Mouse (Mus musculus) cerebellum, adult 2 months (tissue): ENCODE measurements around the gene Dlgap4. TPM values are rescaled to one million over a fixed set of nuclear protein-coding genes. Genes with fewer than 3 reads are reported as not detected.

ENCODE experiments used
- DNase-seq, 2 experiments: peaks; one replicate each; pipeline ENCODE4 v3.0.0; 2021
- H3K27ac ChIP-seq: fragments of 200-500 bp; 2 replicates; pipeline ENCODE4 v1.5.1; 2012; ENCODE audit warnings: low read length, control low read depth, inconsistent platforms; ENCODE audit not compliant: insufficient read depth
- H3K27me3 ChIP-seq: fragments of 200-500 bp; 2 replicates; pipeline ENCODE4 v1.6.1; 2012; ENCODE audit warnings: inconsistent platforms, mild to moderate bottlenecking, low read length, moderate library complexity; ENCODE audit not compliant: control insufficient read depth, insufficient read depth
- H3K4me1 ChIP-seq: fragments of 200-500 bp; 2 replicates; pipeline ENCODE4 v1.6.1; 2011; ENCODE audit warnings: low read length; ENCODE audit not compliant: control insufficient read depth, insufficient read depth
- H3K4me3 ChIP-seq: fragments of 200-500 bp; replicated peaks from 2 replicates; pipeline ENCODE3; 2011; ENCODE audit warnings: mild to moderate bottlenecking, low read depth, low read length, control low read depth; ENCODE audit not compliant: insufficient read depth
- CTCF ChIP-seq: fragments of 200-500 bp; IDR thresholded peaks from 2 replicates; pipeline ENCODE4 v1.5.1; 2011; ENCODE audit warnings: low read depth, mild to moderate bottlenecking, control low read depth, low read length, moderate library complexity, borderline replicate concordance; ENCODE audit not compliant: insufficient read depth
- POLR2A ChIP-seq: fragments of 200-500 bp; IDR thresholded peaks from 2 replicates; pipeline ENCODE4 v1.6.1; 2011; ENCODE audit warnings: low read length, control low read depth, borderline replicate concordance; ENCODE audit not compliant: insufficient read depth
- WGBS: fragments of 180-500 bp; shearing (Covaris S2); methylation state at CpG from one replicate; pipeline ENCODE4 v1.1.7; 2018; 5-methylcytosine and 5-hydroxymethylcytosine counted together
- polyA plus RNA-seq: library from polyadenylated mRNA; depleted of rRNA; stranded (reverse); fragments of >200 nt; gene quantifications from 2 replicates; pipeline ENCODE4 v1.2.3, GENCODE M21; 2012

Gene Dlgap4
- polyA plus RNA-seq, 1 experiment: 130 TPM

- TF ChIP-seq POLR2A: no peak
- no peak for TF ChIP-seq CTCF
- no peaks in the 10 kb centered on the region for H3K27me3 ChIP-seq
- 85% methylated on average over 5 of the region's 5 CpGs for WGBS
- no peak overlapping the region for H3K27ac ChIP-seq
- no peak overlapping the region for H3K4me3 ChIP-seq
- peaks cover 47% of the 10 kb centered on the region for H3K4me1 ChIP-seq
- peak in 1 of 2 experiments; percentile 16 for DNase-seq
Observed at GRCm38 (mm10) chr2:156649450-156649849, 35.9 kb downstream of the Dlgap4 start.

- Histone ChIP-seq H3K4me1 (peaks cover 49% of the 10 kb centered on the region), H3K27ac (no peak overlapping the region), H3K4me3 (no peak overlapping the region), H3K27me3 (no peaks in the 10 kb centered on the region)
- WGBS: 60% methylated on average over 6 of the region's 6 CpGs
- no peak for DNase-seq
- TF ChIP-seq POLR2A (no peak), CTCF (no peak)
Observed at GRCm38 (mm10) chr2:156651019-156651418, 37.5 kb downstream of the Dlgap4 start.

GRCm38 (mm10) chr2:156652841-156653240 lies 39.3 kb downstream of the Dlgap4 start:
- Histone ChIP-seq H3K27me3 (no peaks in the 10 kb centered on the region), H3K27ac (no peak overlapping the region), H3K4me3 (no peak overlapping the region), H3K4me1 (peaks cover 55% of the 10 kb centered on the region)
- 83% methylated on average over 8 of the region's 8 CpGs for WGBS
- DNase-seq: no peak
- TF ChIP-seq CTCF: no peak
- TF ChIP-seq POLR2A: no peak

DNA sequence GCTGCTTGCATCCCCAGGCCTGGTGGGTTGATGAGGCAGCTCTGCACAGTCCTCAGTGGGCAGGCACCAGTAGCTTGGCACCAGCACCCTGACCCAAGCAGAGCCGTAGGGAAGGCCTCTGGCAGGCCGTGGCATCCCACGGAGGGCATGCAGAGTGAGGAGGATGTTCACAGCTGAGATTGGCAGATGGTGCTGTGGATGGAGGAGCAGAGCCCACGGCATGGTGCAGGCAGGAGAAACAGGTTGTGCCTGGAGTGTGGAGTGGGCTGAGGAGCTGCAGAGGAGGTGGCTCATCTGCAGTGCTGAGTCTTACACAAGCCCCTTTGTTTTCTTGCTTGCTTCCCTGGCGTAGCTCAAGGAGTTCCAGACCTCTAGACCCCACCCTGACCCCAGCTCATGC lies 40.6 kb downstream of the Dlgap4 start:
- WGBS: 28% methylated on average over 5 of the region's 5 CpGs
- DNase-seq: peak; percentile 49 to 53
- H3K4me3 ChIP-seq: no peak overlapping the region
- peaks cover 53% of the 10 kb centered on the region for H3K4me1 ChIP-seq
- no peak for TF ChIP-seq CTCF
- no peak for TF ChIP-seq POLR2A
- H3K27me3 ChIP-seq: no peaks in the 10 kb centered on the region
- H3K27ac ChIP-seq: no peak overlapping the region

DNA sequence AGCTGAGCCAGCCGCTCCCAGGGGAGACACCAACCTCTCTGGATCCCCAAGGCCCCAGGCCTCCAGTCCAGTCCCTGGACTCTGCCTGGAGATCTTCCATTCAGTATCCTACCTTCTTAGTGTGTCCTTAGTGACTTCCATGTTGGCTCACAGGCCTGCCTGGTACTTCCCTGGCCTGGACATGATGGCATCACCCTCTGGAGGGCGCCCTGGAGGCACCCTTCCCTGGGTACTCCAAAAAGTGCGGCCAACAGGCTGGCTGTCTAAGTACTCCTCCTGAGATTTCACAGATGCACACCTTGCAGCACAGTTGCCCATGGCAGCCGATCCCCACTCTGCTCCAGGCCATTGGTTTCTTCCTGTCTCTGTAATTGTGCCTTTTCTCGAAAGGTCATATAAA lies 42.1 kb downstream of the Dlgap4 start:
- peaks cover 57% of the 10 kb centered on the region for H3K4me1 ChIP-seq
- H3K4me3 ChIP-seq: no peak overlapping the region
- 72% methylated on average over 5 of the region's 5 CpGs for WGBS
- no peak overlapping the region for H3K27ac ChIP-seq
- no peaks in the 10 kb centered on the region for H3K27me3 ChIP-seq
- DNase-seq: no peak
- no peak for TF ChIP-seq POLR2A
- peak; percentile 30; the same call in 1 of the 2 replicates for TF ChIP-seq CTCF

DNA sequence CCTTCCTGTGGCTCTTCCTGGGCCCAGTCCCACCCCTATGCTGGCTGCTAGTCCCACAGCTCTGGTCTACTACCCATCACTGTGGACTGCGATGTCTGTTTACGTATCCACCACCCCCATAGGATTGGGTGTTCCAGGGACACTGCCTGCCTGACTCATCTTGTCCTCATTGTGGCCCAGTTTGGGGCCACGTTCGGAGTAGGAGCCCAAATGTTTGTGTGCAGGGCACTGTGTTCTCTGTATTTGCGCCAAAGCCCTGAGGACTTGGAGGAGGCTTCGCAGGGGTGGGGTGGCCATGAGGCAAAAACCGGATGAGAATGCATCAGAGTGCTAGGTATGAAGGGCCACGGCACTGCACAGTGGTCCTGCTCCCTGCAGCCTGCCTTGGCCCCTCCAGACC lies 44.0 kb downstream of the Dlgap4 start:
- 76% methylated on average over 8 of the region's 8 CpGs for WGBS
- Histone ChIP-seq H3K4me3 (no peak overlapping the region), H3K4me1 (peaks cover 57% of the 10 kb centered on the region), H3K27ac (no peak overlapping the region), H3K27me3 (no peaks in the 10 kb centered on the region)
- peak in 1 of 2 experiments; percentile 39 for DNase-seq
- TF ChIP-seq POLR2A (no peak), CTCF (no peak)

DNA sequence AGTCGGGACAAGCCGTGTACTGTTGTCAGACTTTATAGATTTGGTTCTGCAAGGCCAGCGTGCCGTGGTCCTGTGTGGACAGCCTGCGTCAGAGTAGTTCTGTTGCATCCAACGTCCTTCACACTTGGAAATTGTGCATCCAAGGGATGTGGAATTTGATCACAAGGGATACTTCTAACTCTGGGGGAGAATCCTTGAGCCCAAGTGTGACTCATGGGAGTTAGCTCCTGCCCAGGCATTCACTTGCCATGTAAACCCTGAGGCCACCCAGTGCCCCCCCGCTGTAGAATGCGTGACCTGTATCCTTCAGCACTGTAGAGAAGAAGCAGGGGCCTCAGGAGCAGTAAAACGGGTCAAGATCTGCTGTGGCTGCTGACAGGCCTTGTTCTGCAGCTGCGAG lies 44.7 kb downstream of the Dlgap4 start:
- Histone ChIP-seq H3K27me3 (no peaks in the 10 kb centered on the region), H3K4me3 (no peak overlapping the region), H3K4me1 (peaks cover 53% of the 10 kb centered on the region), H3K27ac (no peak overlapping the region)
- DNase-seq: no peak
- WGBS: 85% methylated on average over 10 of the region's 10 CpGs
- no peak for TF ChIP-seq POLR2A
- TF ChIP-seq CTCF: no peak

- no peak for DNase-seq
- no peak overlapping the region for H3K27ac ChIP-seq
- H3K4me1 ChIP-seq: peaks cover 53% of the 10 kb centered on the region
- no peaks in the 10 kb centered on the region for H3K27me3 ChIP-seq
- 69% methylated on average over 7 of the region's 7 CpGs for WGBS
- TF ChIP-seq CTCF: peak; percentile 45; the same call in 1 of the 2 replicates
- no peak for TF ChIP-seq POLR2A
- no peak overlapping the region for H3K4me3 ChIP-seq
Observed at GRCm38 (mm10) chr2:156658751-156659150, 45.2 kb downstream of the Dlgap4 start.

- WGBS: 82% methylated on average over 6 of the region's 6 CpGs
- no peaks in the 10 kb centered on the region for H3K27me3 ChIP-seq
- no peak for DNase-seq
- TF ChIP-seq CTCF (no peak), POLR2A (no peak)
- H3K27ac ChIP-seq: no peak overlapping the region
- peaks cover 44% of the 10 kb centered on the region for H3K4me1 ChIP-seq
- H3K4me3 ChIP-seq: no peak overlapping the region
Observed at GRCm38 (mm10) chr2:156659981-156660380, 46.5 kb downstream of the Dlgap4 start.
